Mouse (Mus musculus): ENCODE data around the gene Eps8. TPM values are rescaled to one million over a fixed set of nuclear protein-coding genes. Genes with fewer than 3 reads are reported as not detected.
"Not testable (repeated sequence)": the region's sequence is repeated elsewhere in the genome, so short reads cannot be mapped to it uniquely, and the experiment has no call there.

The Eps8 gene
- total RNA-seq, 2 experiments from 2014 or later = 32.2 to 39.2 TPM

- DNase-seq (ENCODE audit: low spot score in 2 of 2) = no peak
- intact Hi-C loops (cut with DNase I) = no loop called here
Measured at GRCm38 (mm10) chr6:137498781-137499180, 155.9 kb downstream of the Eps8 start.

- intact Hi-C loops (cut with DNase I) = loop anchor here (1.0 kb wide), 1 partner anchor 40 kb away; no protein-coding TSS in a partner anchor
Measured at GRCm38 (mm10) chr6:137497208-137497835, 157.4 kb downstream of the Eps8 start.

GRCm38 (mm10) chr6:137496562-137496961, 158.1 kb downstream of the Eps8 start:
- intact Hi-C loops (cut with DNase I) = no loop called here
- no peak for DNase-seq (ENCODE audit: low spot score in 2 of 2)

More at GRCm38 (mm10) chr6:137497208-137497835, 157.4 kb downstream of the Eps8 start:
- no peak for DNase-seq (ENCODE audit: low spot score in 2 of 2)

GRCm38 (mm10) chr6:137495233-137495632, 159.4 kb downstream of the Eps8 start:
- intact Hi-C loops (cut with DNase I) = no loop called here
- no peak for DNase-seq (ENCODE audit: low spot score in 2 of 2)

GRCm38 (mm10) chr6:137494801-137495200, 159.9 kb downstream of the Eps8 start:
- no peak for DNase-seq (ENCODE audit: low spot score in 2 of 2)
- intact Hi-C loops (cut with DNase I) = no loop called here

- no peak for DNase-seq (ENCODE audit: low spot score in 2 of 2)
- intact Hi-C loops (cut with DNase I) = no loop called here
Measured at GRCm38 (mm10) chr6:137494136-137494475, 160.6 kb downstream of the Eps8 start.

GRCm38 (mm10) chr6:137493211-137494135, 161.2 kb downstream of the Eps8 start:
- intact Hi-C loops (cut with DNase I) = no loop called here
- DNase-seq (ENCODE audit: low spot score in 2 of 2) = no peak

GRCm38 (mm10) chr6:137492582-137492981, 162.1 kb downstream of the Eps8 start:
- intact Hi-C loops (cut with DNase I) = no loop called here
- no peak for DNase-seq (ENCODE audit: low spot score in 2 of 2)

- no peak for DNase-seq (ENCODE audit: low spot score in 2 of 2)
- intact Hi-C loops (cut with DNase I) = no loop called here
Measured at GRCm38 (mm10) chr6:137491659-137492058, 163.0 kb downstream of the Eps8 start.

GRCm38 (mm10) chr6:137490115-137490514, 164.6 kb downstream of the Eps8 start:
- intact Hi-C loops (cut with DNase I) = no loop called here
- DNase-seq (ENCODE audit: low spot score in 2 of 2) = no peak

- intact Hi-C loops (cut with DNase I) = no loop called here
- no peak for DNase-seq (ENCODE audit: low spot score in 2 of 2)
Measured at GRCm38 (mm10) chr6:137487443-137487842, 167.2 kb downstream of the Eps8 start.

- no peak for DNase-seq (ENCODE audit: low spot score in 2 of 2)
- intact Hi-C loops (cut with DNase I) = no loop called here
Measured at GRCm38 (mm10) chr6:137482891-137483290, 171.8 kb downstream of the Eps8 start.

GRCm38 (mm10) chr6:137475695-137476094, 179.0 kb downstream of the Eps8 start:
- intact Hi-C loops (cut with DNase I); DNase-seq (ENCODE audit: low spot score in 2 of 2): not testable (repeated sequence)

- no peak for DNase-seq (ENCODE audit: low spot score in 2 of 2)
- intact Hi-C loops (cut with DNase I) = no loop called here
Measured at GRCm38 (mm10) chr6:137473433-137473832, 181.2 kb downstream of the Eps8 start.

- DNase-seq (ENCODE audit: low spot score in 2 of 2) = no peak
- intact Hi-C loops (cut with DNase I) = no loop called here
Measured at GRCm38 (mm10) chr6:137472129-137472528, 182.5 kb downstream of the Eps8 start.

- intact Hi-C loops (cut with DNase I) = no loop called here
- peak; percentile 58 to 70 for DNase-seq (ENCODE audit: low spot score in 2 of 2)
Measured at GRCm38 (mm10) chr6:137470901-137471598, 183.6 kb downstream of the Eps8 start.

- intact Hi-C loops (cut with DNase I) = no loop called here
Measured at GRCm38 (mm10) chr6:137469541-137469940, 185.1 kb downstream of the Eps8 start.

GRCm38 (mm10) chr6:137467696-137468095, 187.0 kb downstream of the Eps8 start:
- intact Hi-C loops (cut with DNase I) = no loop called here
- DNase-seq (ENCODE audit: low spot score in 2 of 2) = no peak

More at GRCm38 (mm10) chr6:137469541-137469940, 185.1 kb downstream of the Eps8 start:
- no peak for DNase-seq (ENCODE audit: low spot score in 2 of 2)

- no peak for DNase-seq (ENCODE audit: low spot score in 2 of 2)
- intact Hi-C loops (cut with DNase I) = no loop called here
Measured at GRCm38 (mm10) chr6:137466256-137466655, 188.4 kb downstream of the Eps8 start.

- intact Hi-C loops (cut with DNase I) = no loop called here
- DNase-seq (ENCODE audit: low spot score in 2 of 2) = peak in 1 of 2 experiments; percentile 14
Measured at GRCm38 (mm10) chr6:137465253-137465652, 189.4 kb downstream of the Eps8 start.

All from left cerebral cortex, postnatal 36 days (tissue).